Mouse (Mus musculus): ENCODE measurements around the gene Parp4.

Parp4 gene

GRCm38 (mm10) chr14:56613212-56613611, 37.8 kb downstream of the Parp4 start:
- in situ Hi-C loops (cut with MboI, MseI), result no loop called here

DNA sequence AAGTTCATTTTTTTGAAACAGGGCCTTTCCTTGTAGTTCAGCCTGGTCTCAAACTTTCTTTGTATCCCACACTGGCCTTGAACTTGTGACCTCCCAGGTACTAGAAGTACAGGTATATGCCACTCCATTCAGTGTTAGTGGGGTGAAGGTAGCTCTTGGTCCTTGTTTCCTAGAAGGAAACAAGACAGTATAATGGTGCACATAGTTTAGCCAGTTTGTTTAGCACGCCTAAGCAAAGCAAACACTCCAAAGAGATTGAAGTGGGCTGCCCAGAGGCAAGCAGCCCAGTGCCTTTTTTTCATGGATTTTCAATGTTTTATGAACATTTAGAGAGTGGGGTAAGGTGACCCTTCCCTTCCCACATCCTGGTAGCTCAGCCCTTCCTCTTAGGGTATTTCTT, 42.1 kb downstream of the Parp4 start:
- in situ Hi-C loops (cut with MboI, MseI), result no loop called here

DNA sequence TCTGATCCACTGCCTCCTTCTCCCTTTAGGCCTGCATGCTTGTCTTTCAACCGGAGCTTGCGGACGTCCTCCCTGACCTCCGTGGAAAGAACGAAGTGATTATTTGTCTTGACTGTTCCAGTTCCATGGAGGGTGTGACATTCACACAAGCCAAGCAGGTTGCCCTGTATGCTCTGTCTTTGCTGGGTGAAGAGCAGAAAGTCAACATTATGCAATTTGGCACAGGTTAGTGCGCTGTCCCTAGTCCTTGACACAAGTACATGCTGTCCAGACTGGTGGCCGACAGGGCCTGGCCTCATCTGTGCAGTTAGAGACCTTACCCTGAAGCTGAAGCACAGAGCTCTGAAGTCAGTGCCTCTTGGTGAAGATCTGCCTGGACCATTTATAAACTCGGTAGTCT, 45.0 kb downstream of the Parp4 start:
- in situ Hi-C loops (cut with MboI, MseI), result no loop called here

- in situ Hi-C loops (cut with MboI, MseI), result no loop called here
Observed at GRCm38 (mm10) chr14:56626202-56626601, 50.8 kb downstream of the Parp4 start.

DNA sequence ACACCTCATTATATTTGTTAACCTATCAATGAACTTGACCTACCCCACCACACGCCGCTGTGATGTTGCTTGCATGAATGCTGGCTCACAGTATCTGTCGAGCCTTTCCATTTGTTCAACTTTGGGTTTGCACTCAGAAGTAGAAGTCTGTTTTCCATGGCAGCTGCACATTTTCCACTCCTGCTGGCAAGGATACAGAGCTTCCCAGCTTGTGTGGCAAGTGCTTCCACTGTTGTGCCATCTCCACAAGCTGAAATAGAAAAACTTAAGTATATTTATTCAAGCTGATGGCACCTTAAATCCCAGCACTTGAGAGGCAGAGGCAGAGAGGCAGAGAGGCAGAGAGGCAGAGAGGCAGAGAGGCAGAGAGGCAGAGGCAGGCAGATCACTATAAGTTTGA, 52.9 kb downstream of the Parp4 start:
- in situ Hi-C loops (cut with MboI, MseI), result no loop called here

GRCm38 (mm10) chr14:56631109-56631508, 55.7 kb downstream of the Parp4 start:
- in situ Hi-C loops (cut with MboI, MseI), result no loop called here

DNA sequence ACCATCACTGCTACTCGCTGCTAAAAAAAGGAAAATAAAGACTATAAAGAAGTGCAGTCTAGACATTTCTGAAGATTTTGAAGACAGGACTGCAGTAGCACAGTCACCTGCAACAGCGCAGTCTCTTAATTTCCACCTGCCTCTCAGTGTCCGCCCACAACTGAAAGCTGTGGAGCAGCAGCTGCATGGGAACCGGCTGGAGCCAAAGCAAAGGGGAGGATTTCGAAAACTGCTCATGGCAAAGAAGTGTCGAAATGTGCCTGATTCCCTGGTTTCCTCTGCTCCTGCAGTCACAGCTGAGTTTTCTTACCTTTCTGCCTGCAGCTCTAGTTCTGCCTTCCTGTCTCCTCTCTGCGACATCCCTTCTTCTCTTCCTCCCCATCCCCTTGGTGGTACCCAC, 71.8 kb downstream of the Parp4 start:
- in situ Hi-C loops (cut with MboI, MseI), result no loop called here

DNA sequence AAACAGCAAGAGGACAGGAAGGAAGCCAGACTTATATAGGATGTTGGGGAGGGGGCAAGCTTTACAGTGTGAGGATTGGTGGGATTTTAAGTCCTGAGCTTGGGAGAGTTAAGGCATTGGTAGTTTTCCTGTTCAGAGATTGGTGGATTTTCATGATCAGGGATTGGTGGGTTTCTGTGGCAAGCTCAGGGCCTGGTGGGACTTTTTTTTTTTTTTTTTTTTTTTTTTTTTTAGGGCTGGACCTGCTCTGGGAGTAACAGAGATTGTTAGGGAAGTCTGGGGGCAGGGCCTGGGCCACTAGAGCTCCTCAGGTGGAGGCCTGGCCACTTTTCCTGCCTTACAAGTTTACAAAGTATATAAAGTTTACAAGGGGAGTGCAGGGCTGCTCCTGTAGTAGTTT, 74.0 kb downstream of the Parp4 start:
- in situ Hi-C loops (cut with MboI, MseI), result no loop called here

DNA sequence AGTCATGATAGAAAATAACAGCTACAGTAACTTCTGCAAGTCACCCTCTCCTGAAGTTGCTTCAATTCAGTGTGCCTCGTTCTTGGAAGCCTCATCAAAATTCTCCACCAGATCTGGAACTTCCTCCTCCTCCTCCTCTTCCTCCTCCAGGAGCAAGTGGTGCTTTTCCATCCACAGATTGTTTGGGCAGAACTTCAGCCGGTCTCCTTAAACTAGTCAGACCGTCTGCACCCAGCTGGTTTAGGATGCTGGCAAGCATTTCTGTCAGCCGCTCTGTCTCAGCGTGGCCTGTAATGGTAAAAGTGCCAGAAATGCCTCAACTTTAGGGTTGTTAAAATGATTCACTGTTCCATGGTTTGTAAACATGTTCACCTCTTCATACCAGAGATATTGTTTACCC, 90.2 kb downstream of the Parp4 start:
- in situ Hi-C loops (cut with MboI, MseI), result no loop called here

GRCm38 (mm10) chr14:56666909-56667308, 91.5 kb downstream of the Parp4 start:
- in situ Hi-C loops (cut with MboI, MseI), result no loop called here

DNA sequence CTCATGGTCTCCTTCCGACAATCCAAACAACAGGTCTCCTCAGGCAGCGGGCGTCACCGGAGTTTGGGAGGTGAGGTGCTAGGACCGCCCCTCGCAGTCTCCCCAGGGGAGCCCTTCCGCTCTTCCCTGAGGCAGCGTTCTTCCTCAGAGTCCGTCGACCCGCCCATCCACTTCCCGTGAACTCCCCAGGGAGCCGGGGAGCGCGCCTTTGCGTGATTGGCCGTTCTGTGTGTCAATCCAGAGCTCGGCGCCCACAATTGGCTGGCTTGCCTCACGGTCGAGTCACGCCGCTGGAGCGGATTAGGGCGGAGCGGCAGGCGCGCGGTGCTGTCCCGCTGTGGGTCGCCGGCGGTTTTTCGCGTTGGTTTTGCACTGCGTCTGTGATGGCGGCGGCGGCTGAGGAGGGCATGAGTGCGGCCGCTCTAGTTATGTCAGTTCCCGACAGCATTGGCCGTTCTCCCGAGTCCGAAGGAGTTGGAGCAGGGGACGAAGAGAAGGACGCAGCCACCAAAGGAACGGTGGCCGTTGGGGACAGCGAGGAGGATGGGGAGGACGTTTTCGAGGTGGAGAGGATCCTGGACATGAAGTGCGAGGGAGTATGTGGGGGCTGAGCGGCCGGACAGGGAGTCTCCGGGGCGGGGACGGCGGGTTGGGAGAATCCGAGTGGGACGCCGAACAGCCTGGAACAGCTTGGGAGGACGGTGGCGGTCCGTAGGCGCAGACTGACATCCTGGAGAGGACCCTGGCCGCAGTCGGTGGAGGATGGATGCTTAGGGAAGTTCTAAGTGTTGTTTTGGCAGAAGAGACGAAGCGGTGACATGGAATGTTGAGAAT, 92.8 kb downstream of the Parp4 start, which contains the start of gene Mphosph8:
Gene Mphosph8 (plus strand): TSS at position 280 of the 834 bp plus-strand sequence.
- in situ Hi-C loops (cut with MboI, MseI), result no loop called here

GRCm38 (mm10) chr14:56669046-56669620, 93.7 kb downstream of the Parp4 start:
- in situ Hi-C loops (cut with MboI, MseI), result no loop called here

DNA sequence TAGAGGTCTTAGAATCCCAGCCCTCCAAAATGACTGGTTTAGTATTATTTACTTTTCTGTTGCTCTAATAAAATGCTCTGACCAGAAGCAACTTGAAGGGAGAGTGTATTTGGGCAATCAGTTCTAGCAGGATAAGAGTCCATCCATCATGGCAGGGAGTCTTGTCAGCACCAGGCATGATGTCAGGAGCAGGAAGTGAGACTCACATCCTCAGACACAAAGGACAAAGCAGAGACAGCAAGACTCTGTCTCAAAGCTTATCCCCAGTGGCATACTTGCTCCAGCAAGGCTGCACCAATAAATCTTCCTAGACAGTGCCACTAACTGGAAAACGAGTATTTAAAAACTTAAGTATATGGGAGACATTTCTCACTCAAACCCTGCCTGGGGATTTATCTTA, 110.0 kb downstream of the Parp4 start:
- in situ Hi-C loops (cut with MboI, MseI), result loop anchor here (25.0 kb wide), 1 partner anchor 902 kb away; no protein-coding TSS in a partner anchor

DNA sequence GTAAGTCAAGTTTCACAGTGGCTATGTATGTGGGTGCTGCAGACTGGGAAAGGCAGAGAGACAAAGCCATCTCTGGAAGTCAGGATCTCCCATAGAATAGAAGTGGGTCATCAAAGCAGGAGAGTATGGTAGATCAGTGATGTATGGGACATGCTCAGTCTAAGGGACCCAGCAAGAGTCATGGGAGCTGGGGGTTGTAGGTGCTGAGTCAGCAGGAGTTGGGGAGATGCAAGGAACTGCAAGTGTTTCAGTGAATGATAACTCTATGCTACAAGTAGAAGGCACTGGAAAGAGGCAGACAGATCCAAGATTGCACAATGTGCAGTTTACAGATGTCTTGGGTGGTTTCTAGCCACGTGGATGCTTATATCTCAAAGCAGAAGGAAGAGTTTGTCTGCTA, 113.7 kb downstream of the Parp4 start:
- in situ Hi-C loops (cut with MboI, MseI), result loop anchor here (25.0 kb wide), 1 partner anchor 898 kb away; no protein-coding TSS in a partner anchor

- in situ Hi-C loops (cut with MboI, MseI), result loop anchor here (25.0 kb wide), 1 partner anchor 898 kb away; no protein-coding TSS in a partner anchor
Observed at GRCm38 (mm10) chr14:56689766-56690165, 114.3 kb downstream of the Parp4 start.

- in situ Hi-C loops (cut with MboI, MseI), result loop anchor here (25.0 kb wide), 1 partner anchor 892 kb away; no protein-coding TSS in a partner anchor
Observed at GRCm38 (mm10) chr14:56695495-56695894, 120.1 kb downstream of the Parp4 start.

DNA sequence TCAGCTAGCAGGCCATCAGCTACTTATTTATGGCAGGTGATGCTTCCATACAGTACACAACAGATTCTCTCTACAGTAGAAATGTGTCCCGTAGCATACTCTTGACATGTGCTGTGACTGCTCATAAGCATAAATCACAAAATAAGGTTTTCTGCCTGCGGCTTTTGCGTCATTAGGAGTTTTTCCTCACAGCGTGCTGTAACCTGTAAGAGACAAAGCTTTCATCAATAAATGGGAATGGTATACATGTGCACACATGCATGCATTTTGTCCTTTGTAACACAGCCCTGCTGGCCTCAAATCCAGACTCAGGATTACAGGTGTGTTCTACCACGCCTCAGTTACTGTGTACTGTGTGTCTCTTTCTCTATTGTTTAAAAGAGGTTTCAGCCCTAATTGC, 122.4 kb downstream of the Parp4 start:
- in situ Hi-C loops (cut with MboI, MseI), result loop anchor here (25.0 kb wide), 1 partner anchor 889 kb away; no protein-coding TSS in a partner anchor

GRCm38 (mm10) chr14:56702644-56703043, 127.2 kb downstream of the Parp4 start:
- in situ Hi-C loops (cut with MboI, MseI), result no loop called here

GRCm38 (mm10) chr14:56705687-56706086, 130.3 kb downstream of the Parp4 start:
- in situ Hi-C loops (cut with MboI, MseI), result no loop called here
